In genomic region chr5:97700507-97700906, GRCm38 (mm10) we compare ENCODE assay signal across 16 mouse cellular contexts.
DNase-seq lines count a peak whose midpoint lies in the region; ATAC-seq and TF ChIP-seq lines count a peak whose summit lies in the region.
"Had no signal": no experiment of that assay in that cellular context is flagged by ENCODE, and none has a peak within 500 bp of the region (broad histone marks: within the 10 kb centered on the region; RNA-seq: fewer than 3 reads in every experiment).

No protein-coding gene starts in this region.

- H3K4me2 ChIP-seq in forebrain, postnatal 0 days (ENCODE audit: low read depth) = no peak overlapping the region
- H3K4me2 ChIP-seq in forebrain, embryonic 13.5 days = no peak overlapping the region
- no peak overlapping the region for H3K4me2 ChIP-seq in liver, embryonic 12.5 days
- H3K4me2 ChIP-seq: lung, embryonic 14.5 days had no signal

- no peak overlapping the region for H3K9ac ChIP-seq in forebrain, postnatal 0 days
- H3K9ac ChIP-seq in forebrain, embryonic 13.5 days = no peak overlapping the region
- no peak overlapping the region for H3K9ac ChIP-seq in liver, embryonic 12.5 days
- H3K9ac ChIP-seq: lung, embryonic 14.5 days had no signal

- H3K4me3 ChIP-seq in forebrain, postnatal 0 days (ENCODE audit: low read depth, low read length) = no peak overlapping the region
- no peak overlapping the region for H3K4me3 ChIP-seq in forebrain, embryonic 13.5 days
- no peak overlapping the region for H3K4me3 ChIP-seq in liver, embryonic 12.5 days
- H3K4me3 ChIP-seq: midbrain, embryonic 10.5 days had no signal

- no peaks in the 10 kb centered on the region for H3K9me3 ChIP-seq in forebrain, postnatal 0 days (ENCODE audit: low read length)
- no peaks in the 10 kb centered on the region for H3K9me3 ChIP-seq in forebrain, embryonic 13.5 days (replicated peaks)
- H3K9me3 ChIP-seq in liver, embryonic 12.5 days (replicated peaks) = no peaks in the 10 kb centered on the region
- H3K9me3 ChIP-seq: midbrain, embryonic 10.5 days had no signal

- WGBS in forebrain, postnatal 0 days = 47% methylated on average over 3 of the region's 3 CpGs
- WGBS in forebrain, embryonic 13.5 days = 80% methylated on average over 3 of the region's 3 CpGs
- 62% methylated on average over 3 of the region's 3 CpGs for WGBS in liver, embryonic 12.5 days (ENCODE audit: insufficient replicate concordance)

- no peaks in the 10 kb centered on the region for H3K27me3 ChIP-seq in forebrain, postnatal 0 days (ENCODE audit: insufficient read depth, low read length)
- no peaks in the 10 kb centered on the region for H3K27me3 ChIP-seq in forebrain, embryonic 13.5 days
- no peaks in the 10 kb centered on the region for H3K27me3 ChIP-seq in liver, embryonic 12.5 days (replicated peaks)
- H3K27me3 ChIP-seq: Patski had no signal

- peak; percentile 73 for ATAC-seq in forebrain, postnatal 0 days
- no peak for ATAC-seq in forebrain, embryonic 13.5 days
- ATAC-seq in liver, embryonic 12.5 days = no peak
- ATAC-seq: hindbrain, embryonic 16.5 days; Patski had no signal

- H3K36me3 ChIP-seq in forebrain, postnatal 0 days (ENCODE audit: insufficient read depth) = no peaks in the 10 kb centered on the region
- no peaks in the 10 kb centered on the region for H3K36me3 ChIP-seq in forebrain, embryonic 13.5 days (ENCODE audit: poor library complexity, severe bottlenecking)
- no peaks in the 10 kb centered on the region for H3K36me3 ChIP-seq in liver, embryonic 12.5 days
- H3K36me3 ChIP-seq: midbrain, embryonic 10.5 days had no signal

- H3K27ac ChIP-seq in forebrain, postnatal 0 days (ENCODE audit: low read depth, low read length) = no peak overlapping the region
- H3K27ac ChIP-seq in forebrain, embryonic 13.5 days = no peak overlapping the region
- H3K27ac ChIP-seq in liver, embryonic 12.5 days = no peak overlapping the region
- H3K27ac ChIP-seq: midbrain, embryonic 10.5 days; stomach, postnatal 0 days had no signal

- peak; percentile 36 for DNase-seq in forebrain, postnatal 0 days
- peak; percentile 45 for DNase-seq in layer of hippocampus, adult 11-12 months (ENCODE audit: low spot score)
- no peak for DNase-seq in layer of hippocampus, postnatal 10 days (ENCODE audit: low spot score in 2 of 2)
- DNase-seq in right cerebral cortex, postnatal 36 days (ENCODE audit: low spot score in 2 of 2) = peak; percentile 5 to 18
- no peak for DNase-seq in right cerebral cortex, postnatal 4 days
- DNase-seq in retina, postnatal 1 day = no peak
- DNase-seq: cerebellum, adult 8-10 months; kidney, adult 8-10 months; liver; lung, embryonic 14.5 days had no signal

- H3K4me1 ChIP-seq in forebrain, postnatal 0 days (ENCODE audit: insufficient read depth) = no peaks in the 10 kb centered on the region
- H3K4me1 ChIP-seq in forebrain, embryonic 13.5 days = peaks cover 14% of the 10 kb centered on the region
- no peaks in the 10 kb centered on the region for H3K4me1 ChIP-seq in liver, embryonic 12.5 days
- H3K4me1 ChIP-seq: midbrain, embryonic 10.5 days had no signal

- TF ChIP-seq CTCF in forebrain, postnatal 0 days (IDR thresholded peaks at IDR 0.05; ENCODE audit: low read depth) = no peak

Comparison
In these comparisons a context has a peak if more than half of its experiments do, and no peak if none do; other contexts are left out.
1. DNase-seq: peak in forebrain, postnatal 0 days (single experiment), layer of hippocampus, adult 11-12 months (single experiment) and right cerebral cortex, postnatal 36 days (2 of 2); none in layer of hippocampus, postnatal 10 days (0 of 2), right cerebral cortex, postnatal 4 days (single experiment) and retina, postnatal 1 day (single experiment).